Mouse (Mus musculus) G1E (cell line): ENCODE data around the gene Ilkap.

Experiments
- CTCF ChIP-seq: IDR thresholded peaks from 2 replicates; pipeline ENCODE4 v1.5.1; 2012; ENCODE audit warnings: low read depth, low read length, inconsistent platforms, mixed read lengths
- GATA1 ChIP-seq: IDR thresholded peaks from 2 replicates; pipeline ENCODE4 v1.6.1; 2012; ENCODE audit warnings: borderline replicate concordance, low read length, inconsistent platforms, mixed read lengths
- GATA2 ChIP-seq: IDR thresholded peaks from 2 replicates; pipeline ENCODE4 v1.6.1; 2012; ENCODE audit warnings: low read depth, low read length, inconsistent platforms, borderline replicate concordance
- POLR2AphosphoS5 ChIP-seq: IDR thresholded peaks from 2 replicates; pipeline ENCODE4 v1.6.1; 2012; ENCODE audit warnings: low read depth, low read length, inconsistent platforms; ENCODE audit not compliant: insufficient replicate concordance
- TAL1 ChIP-seq: conservative IDR thresholded peaks from 2 replicates; pipeline ENCODE4 v1.6.1; 2012; ENCODE audit warnings: low read depth, low read length, inconsistent platforms, mixed read lengths

DNA sequence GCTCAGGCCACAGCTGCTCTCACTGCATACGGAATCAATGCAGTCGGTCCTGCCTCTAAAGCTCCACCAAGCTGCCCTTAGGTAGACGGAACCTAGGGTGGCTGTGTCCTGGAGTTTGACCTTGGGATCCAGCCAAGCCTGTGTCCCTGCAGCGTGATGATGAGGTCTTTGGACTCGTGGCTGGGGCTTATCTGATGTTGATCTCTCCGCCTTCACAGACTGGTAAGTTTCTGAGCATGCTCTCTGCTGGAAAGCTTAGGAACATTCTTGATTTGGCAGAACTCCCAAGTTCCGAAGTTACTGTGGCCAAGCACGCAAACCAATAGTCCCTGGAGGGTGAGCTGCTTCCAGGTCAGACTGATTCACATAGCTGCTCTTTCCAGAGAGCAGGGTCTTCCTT is 47.4 kb upstream of the Ilkap start:
- TF ChIP-seq CTCF (no peak), TAL1 (no peak; the same call in 1 of the 2 replicates), GATA1 (no peak), POLR2AphosphoS5 (no peak), GATA2 (no peak)
